Mouse (Mus musculus) spleen, adult 2 months (tissue): ENCODE data around the gene Pdia5.

Source experiments
- CTCF ChIP-seq: fragments of 200-500 bp; IDR thresholded peaks from 2 replicates; pipeline ENCODE4 v1.5.1; 2011; ENCODE audit warnings: mild to moderate bottlenecking, inconsistent platforms; ENCODE audit not compliant: insufficient read depth, insufficient read length, insufficient replicate concordance; ENCODE audit errors: extremely low read depth
- POLR2A ChIP-seq: fragments of 200-500 bp; IDR thresholded peaks from 2 replicates; pipeline ENCODE4 v1.6.1; 2011; ENCODE audit warnings: low read depth, low read length, inconsistent platforms

GRCm38 (mm10) chr16:35502456-35502855, 11.8 kb upstream of the Pdia5 start:
- TF ChIP-seq CTCF, result no peak
- TF ChIP-seq POLR2A, result no peak
